Mouse (Mus musculus): Measurements from ENCODE around the gene Itpa. TPM values are rescaled to one million over a fixed set of nuclear protein-coding genes. Genes with fewer than 3 reads are reported as not detected.
A peak's percentile ranks its signal among the peaks of the same experiment; 100 is the strongest.

Itpa gene
- total and polyA plus RNA-seq, 3 experiments: 59.1 to 123 (median 70.8) TPM

GRCm38 (mm10) chr2:130705178-130705577, 37.8 kb downstream of the Itpa start:
- Histone ChIP-seq H3K27me3 (replicated peaks) (peaks cover 2% of the 10 kb centered on the region), H3K4me3 (replicated peaks in 1 of 3; ENCODE audit: low read depth in 2 of 3, low read length in 2 of 3, poor library complexity in 1 of 3) (no peak overlapping the region), H3K9ac (ENCODE audit: insufficient read depth, low read depth) (no peak overlapping the region), H3K4me2 (ENCODE audit: insufficient read depth, low read depth, poor library complexity, severe bottlenecking) (no peak overlapping the region), H3K36me3 (replicated peaks in 1 of 2; ENCODE audit: control insufficient read depth in 1 of 2, insufficient read depth in 1 of 2, low read length in 1 of 2) (peaks cover 0 to 5% of the 10 kb centered on the region in 2 experiments), H3K27ac (ENCODE audit: insufficient read depth, low read depth) (no peak overlapping the region), H3K4me1 (ENCODE audit: control insufficient read depth in 1 of 2, insufficient read depth in 2 of 2) (peaks cover 4 to 13% of the 10 kb centered on the region in 2 experiments), H3K79me2 (replicated peaks; ENCODE audit: control insufficient read depth, extremely low read depth, insufficient read depth, poor library complexity, severe bottlenecking) (no peaks in the 10 kb centered on the region), H3K9me3 (replicated peaks; ENCODE audit: low read length) (no peaks in the 10 kb centered on the region)
- in situ Hi-C loops (cut with MboI; ENCODE audit: low pct_ligation_motif_present, low pct_unique_long_range_greater_than_20kb, low sequenced_read_pairs) (no loop called here), dilution Hi-C loops (cut with MboI; ENCODE audit: extremely low pct_ligation_motif_present, extremely low pct_unique_long_range_greater_than_20kb, low sequenced_read_pairs) (no loop called here)
- TF ChIP-seq RAD21 (IDR thresholded peaks at IDR 0.05; ENCODE audit: low read depth, low read length) (no peak; the same call in 1 of the 2 replicates), ZNF384 (IDR thresholded peaks at IDR 0.05; ENCODE audit: low read depth, low read length) (peak; percentile 50), CTCF (conservative IDR thresholded peaks at IDR 0.05 in 1 of 2, IDR thresholded peaks at IDR 0.05 in 1 of 2; ENCODE audit: low read depth in 2 of 2, low read length in 2 of 2) (peak in 1 of 2 experiments; percentile 51; a peak in 2 of 4 replicates)
- DNase-seq (ENCODE audit: extremely low read depth): no peak

- no peak for DNase-seq (ENCODE audit: extremely low read depth)
- Histone ChIP-seq H3K79me2 (replicated peaks; ENCODE audit: control insufficient read depth, extremely low read depth, insufficient read depth, poor library complexity, severe bottlenecking) (no peaks in the 10 kb centered on the region), H3K4me3 (replicated peaks in 1 of 3; ENCODE audit: low read depth in 2 of 3, low read length in 2 of 3, poor library complexity in 1 of 3) (no peak overlapping the region), H3K4me2 (ENCODE audit: insufficient read depth, low read depth, poor library complexity, severe bottlenecking) (peak overlapping the region; percentile 61), H3K4me1 (ENCODE audit: control insufficient read depth in 1 of 2, insufficient read depth in 2 of 2) (peaks cover 4 to 13% of the 10 kb centered on the region in 2 experiments), H3K27ac (ENCODE audit: insufficient read depth, low read depth) (no peak overlapping the region), H3K9ac (ENCODE audit: insufficient read depth, low read depth) (peak overlapping the region; percentile 20; the same call in 1 of the 2 replicates), H3K36me3 (replicated peaks in 1 of 2; ENCODE audit: control insufficient read depth in 1 of 2, insufficient read depth in 1 of 2, low read length in 1 of 2) (peaks cover 0 to 5% of the 10 kb centered on the region in 2 experiments), H3K9me3 (replicated peaks; ENCODE audit: low read length) (no peaks in the 10 kb centered on the region), H3K27me3 (replicated peaks) (no peaks in the 10 kb centered on the region)
- dilution Hi-C loops (cut with MboI; ENCODE audit: extremely low pct_ligation_motif_present, extremely low pct_unique_long_range_greater_than_20kb, low sequenced_read_pairs): no loop called here
- no peak for TF ChIP-seq POLR2A (IDR thresholded peaks at IDR 0.05; ENCODE audit: low read depth, low read length)
- TF ChIP-seq HCFC1 (IDR thresholded peaks at IDR 0.05; ENCODE audit: low read depth, low read length): no peak
- no peak for TF ChIP-seq UBTF (IDR thresholded peaks at IDR 0.05; ENCODE audit: low read depth, low read length)
- TF ChIP-seq KAT2A (IDR thresholded peaks at IDR 0.05; ENCODE audit: insufficient replicate concordance, low read length): no peak
- no peak for TF ChIP-seq ZMIZ1 (IDR thresholded peaks at IDR 0.05; ENCODE audit: low read depth, low read length)
- no peak for TF ChIP-seq USF1 (IDR thresholded peaks at IDR 0.05; ENCODE audit: low read depth, low read length)
- no peak for TF ChIP-seq RCOR1 (conservative IDR thresholded peaks at IDR 0.05; ENCODE audit: low read depth, low read length)
- no peak for TF ChIP-seq ZC3H11A (IDR thresholded peaks at IDR 0.05; ENCODE audit: low read depth, low read length)
- TF ChIP-seq IRF4 (IDR thresholded peaks at IDR 0.05; ENCODE audit: low read depth, low read length): no peak
- no peak for TF ChIP-seq CHD1 (IDR thresholded peaks at IDR 0.05; ENCODE audit: low read depth, low read length)
- no peak for TF ChIP-seq SMC3 (IDR thresholded peaks at IDR 0.05; ENCODE audit: low read depth, low read length)
- TF ChIP-seq RAD21 (IDR thresholded peaks at IDR 0.05; ENCODE audit: low read depth, low read length): no peak
- TF ChIP-seq ETS1 (conservative IDR thresholded peaks at IDR 0.05; ENCODE audit: low read depth, low read length): no peak
- TF ChIP-seq JUND (conservative IDR thresholded peaks at IDR 0.05; ENCODE audit: low read depth, low read length): no peak
- no peak for TF ChIP-seq E2F4 (IDR thresholded peaks at IDR 0.05; ENCODE audit: insufficient replicate concordance, low read depth, low read length)
- TF ChIP-seq PAX5 (IDR thresholded peaks at IDR 0.05; ENCODE audit: low read length): no peak
- TF ChIP-seq JUN (IDR thresholded peaks at IDR 0.05; ENCODE audit: insufficient read depth, low read depth, low read length): no peak
- no peak for TF ChIP-seq ZKSCAN1 (IDR thresholded peaks at IDR 0.05; ENCODE audit: borderline replicate concordance, low read depth, low read length)
- TF ChIP-seq CHD2 (IDR thresholded peaks at IDR 0.05; ENCODE audit: low read length): no peak
- no peak for TF ChIP-seq MAFK (IDR thresholded peaks at IDR 0.05; ENCODE audit: insufficient replicate concordance, low read length)
- in situ Hi-C loops (cut with MboI; ENCODE audit: low pct_ligation_motif_present, low pct_unique_long_range_greater_than_20kb, low sequenced_read_pairs): no loop called here
Observed at GRCm38 (mm10) chr2:130706602-130707001, 39.2 kb downstream of the Itpa start.
